Mouse (Mus musculus) MN1 (cell line): Measurements from ENCODE around the gene Optc.

Experiments used
- DNase-seq: peaks from one replicate; pipeline ENCODE4 v3.0.0-alpha.2; 2016; ENCODE audit warnings: low spot score

The Optc gene

GRCm38 (mm10) chr1:133882283-133883217, 25.2 kb downstream of the Optc start:
- DNase-seq, result no peak

GRCm38 (mm10) chr1:133881813-133882212, 26.0 kb downstream of the Optc start:
- DNase-seq, result no peak

- no peak for DNase-seq
These were observed 28.9 kb downstream of the Optc start for GRCm38 (mm10) chr1:133878825-133879423.

- no peak for DNase-seq
These were observed 30.9 kb downstream of the Optc start for GRCm38 (mm10) chr1:133876936-133877335.

- DNase-seq, result no peak
These were observed 34.5 kb downstream of the Optc start for GRCm38 (mm10) chr1:133873086-133873813.

- no peak for DNase-seq
These were observed 36.6 kb downstream of the Optc start for GRCm38 (mm10) chr1:133871241-133871640.

GRCm38 (mm10) chr1:133869221-133869620, 38.6 kb downstream of the Optc start:
- DNase-seq, result no peak

GRCm38 (mm10) chr1:133863257-133863997, 44.4 kb downstream of the Optc start:
- DNase-seq, result no peak

GRCm38 (mm10) chr1:133861028-133861427, 46.8 kb downstream of the Optc start:
- no peak for DNase-seq

GRCm38 (mm10) chr1:133859821-133860711, 47.7 kb downstream of the Optc start:
- DNase-seq, result no peak

- no peak for DNase-seq
These were observed 48.5 kb downstream of the Optc start for GRCm38 (mm10) chr1:133859257-133859656.

GRCm38 (mm10) chr1:133857781-133858180, 50.0 kb downstream of the Optc start:
- DNase-seq, result no peak

GRCm38 (mm10) chr1:133857171-133857570, 50.6 kb downstream of the Optc start:
- DNase-seq, result no peak

- DNase-seq, result no peak
These were observed 51.1 kb downstream of the Optc start for GRCm38 (mm10) chr1:133856655-133857054.

GRCm38 (mm10) chr1:133856133-133856541, 51.7 kb downstream of the Optc start:
- peak; percentile 85 for DNase-seq

- DNase-seq, result peak; percentile 52
These were observed 52.4 kb downstream of the Optc start for GRCm38 (mm10) chr1:133855274-133856017.

GRCm38 (mm10) chr1:133854421-133855273, 53.2 kb downstream of the Optc start:
- peak; percentile 86 for DNase-seq
